Mouse (Mus musculus): Measurements from ENCODE around the gene Prkg1. TPM values are rescaled to one million over a fixed set of nuclear protein-coding genes. Genes with fewer than 3 reads are reported as not detected.

Prkg1 gene
- total and polyA plus RNA-seq, 3 experiments = not detected

DNA sequence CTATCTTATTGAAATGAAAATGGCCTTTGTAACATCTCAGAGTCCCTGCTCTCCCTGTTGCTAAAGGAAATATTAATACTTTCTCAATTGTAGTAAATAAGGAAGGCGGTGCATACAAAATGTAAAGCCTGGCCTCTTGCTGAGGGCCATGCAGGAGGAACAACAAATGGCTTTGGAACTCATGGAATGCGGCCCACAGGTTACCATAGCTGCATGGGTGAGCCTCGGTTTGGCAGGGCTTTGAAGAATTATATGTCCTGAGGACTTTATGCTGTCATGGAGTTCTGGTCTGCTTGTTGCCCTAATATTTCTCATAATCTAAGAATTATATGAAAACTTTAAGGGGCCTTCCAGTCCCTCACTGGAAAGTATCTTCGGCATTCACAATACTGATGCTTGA lies 51.5 kb downstream of the Prkg1 start:
- TF ChIP-seq POLR2AphosphoS2 (IDR thresholded peaks at IDR 0.05; ENCODE audit: low read length) (no peak), BHLHE40 (IDR thresholded peaks at IDR 0.05; ENCODE audit: borderline replicate concordance, low read depth, low read length) (no peak), MAZ (IDR thresholded peaks at IDR 0.05; ENCODE audit: low read depth, low read length) (no peak), ELF1 (IDR thresholded peaks at IDR 0.05; ENCODE audit: low read depth, low read length) (no peak)
- Histone ChIP-seq H3K4me1 (ENCODE audit: control insufficient read depth in 1 of 2, insufficient read depth in 2 of 2, low read length in 2 of 2) (no peaks in the 10 kb centered on the region), H3K9me3 (replicated peaks; ENCODE audit: insufficient read depth, low read length) (no peaks in the 10 kb centered on the region), H3K9ac (ENCODE audit: control insufficient read depth, low read depth, low read length, poor library complexity, severe bottlenecking) (no peak overlapping the region), H3K36me3 (ENCODE audit: control insufficient read depth in 1 of 2, insufficient read depth in 2 of 2, low read length in 2 of 2) (no peaks in the 10 kb centered on the region), H3K79me2 (ENCODE audit: control insufficient read depth, insufficient read depth, low read length, poor library complexity) (no peaks in the 10 kb centered on the region), H3K27ac (ENCODE audit: control insufficient read depth, low read depth, low read length) (no peak overlapping the region), H3K27me3 (ENCODE audit: control insufficient read depth in 1 of 2, insufficient read depth in 2 of 2, low read length in 2 of 2) (no peaks in the 10 kb centered on the region), H3K4me3 (ENCODE audit: control insufficient read depth in 1 of 2, insufficient read depth in 1 of 2, low read depth in 2 of 2, low read length in 2 of 2) (no peak overlapping the region)
- no peak for DNase-seq (ENCODE audit: low read depth, low spot score)

DNA sequence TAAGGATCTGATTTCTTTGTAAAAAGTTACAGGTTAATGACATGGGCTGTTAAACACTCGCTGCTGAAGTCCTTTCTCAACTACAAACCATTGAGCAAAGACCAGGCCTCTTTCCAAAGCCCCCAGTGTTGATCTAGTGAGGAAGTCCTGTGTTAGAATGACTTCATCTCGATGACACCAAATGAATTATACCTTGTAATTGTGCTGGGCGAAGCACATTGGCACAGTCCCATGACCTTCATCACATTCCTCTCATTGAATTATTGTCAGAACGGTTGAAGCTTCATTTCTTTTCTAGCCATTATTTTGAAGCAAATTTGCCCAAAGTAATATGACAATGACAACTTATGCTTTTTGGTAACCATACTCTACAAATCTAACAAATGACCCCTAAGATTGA lies 54.5 kb downstream of the Prkg1 start:
- no peaks in the 10 kb centered on the region for H3K9me3 ChIP-seq (replicated peaks; ENCODE audit: insufficient read depth, low read length)
- H3K27ac ChIP-seq (ENCODE audit: control insufficient read depth, low read depth, low read length) = no peak overlapping the region
- H3K9ac ChIP-seq (ENCODE audit: control insufficient read depth, low read depth, low read length, poor library complexity, severe bottlenecking) = no peak overlapping the region
- no peaks in the 10 kb centered on the region for H3K79me2 ChIP-seq (ENCODE audit: control insufficient read depth, insufficient read depth, low read length, poor library complexity)
- no peak for DNase-seq (ENCODE audit: low read depth, low spot score)
- TF ChIP-seq ELF1 (IDR thresholded peaks at IDR 0.05; ENCODE audit: low read depth, low read length) (no peak), SIN3A (IDR thresholded peaks at IDR 0.05; ENCODE audit: low read length) (no peak), CHD2 (IDR thresholded peaks at IDR 0.05; ENCODE audit: low read length) (no peak), NRF1 (IDR thresholded peaks at IDR 0.05; ENCODE audit: insufficient read depth, low read depth, low read length, poor library complexity, severe bottlenecking) (no peak), MAZ (IDR thresholded peaks at IDR 0.05; ENCODE audit: low read depth, low read length) (no peak), RAD21 (IDR thresholded peaks at IDR 0.05; ENCODE audit: low read depth, low read length) (no peak), MAFK (IDR thresholded peaks at IDR 0.05; ENCODE audit: borderline replicate concordance, low read depth, low read length) (no peak), MAX (IDR thresholded peaks at IDR 0.05; ENCODE audit: low read length) (no peak), GATA1 (IDR thresholded peaks at IDR 0.05; ENCODE audit: low read depth, low read length) (no peak), TBP (IDR thresholded peaks at IDR 0.05; ENCODE audit: low read depth, low read length) (no peak), SMC3 (IDR thresholded peaks at IDR 0.05; ENCODE audit: low read depth, low read length) (no peak), ZMIZ1 (IDR thresholded peaks at IDR 0.05; ENCODE audit: low read depth, low read length) (no peak), CTCF (IDR thresholded peaks at IDR 0.05 in 2 of 3, conservative IDR thresholded peaks at IDR 0.05 in 1 of 3; ENCODE audit: control insufficient read depth in 1 of 3, insufficient read depth in 1 of 3, low read depth in 2 of 3, low read length in 3 of 3, poor library complexity in 1 of 3, severe bottlenecking in 1 of 3) (no peak), UBTF (IDR thresholded peaks at IDR 0.05; ENCODE audit: borderline replicate concordance, insufficient read depth, low read depth, low read length) (no peak), E2F4 (IDR thresholded peaks at IDR 0.05; ENCODE audit: borderline replicate concordance, low read depth, low read length) (no peak), MYB (IDR thresholded peaks at IDR 0.05; ENCODE audit: low read depth, low read length) (no peak), EP300 (IDR thresholded peaks at IDR 0.05; ENCODE audit: low read depth in 1 of 2, low read length in 2 of 2) (no peak), MXI1 (IDR thresholded peaks at IDR 0.05; ENCODE audit: low read depth, low read length) (no peak), POLR2A (IDR thresholded peaks at IDR 0.05; ENCODE audit: control insufficient read depth in 1 of 2, insufficient read depth in 1 of 2, low read depth in 1 of 2, low read length in 2 of 2, poor library complexity in 1 of 2) (no peak)
- no peak overlapping the region for H3K4me3 ChIP-seq (ENCODE audit: control insufficient read depth in 1 of 2, insufficient read depth in 1 of 2, low read depth in 2 of 2, low read length in 2 of 2)
- H3K4me1 ChIP-seq (ENCODE audit: control insufficient read depth in 1 of 2, insufficient read depth in 2 of 2, low read length in 2 of 2) = no peaks in the 10 kb centered on the region
- no peaks in the 10 kb centered on the region for H3K27me3 ChIP-seq (ENCODE audit: control insufficient read depth in 1 of 2, insufficient read depth in 2 of 2, low read length in 2 of 2)
- no peaks in the 10 kb centered on the region for H3K36me3 ChIP-seq (ENCODE audit: control insufficient read depth in 1 of 2, insufficient read depth in 2 of 2, low read length in 2 of 2)

All from MEL (cell line).